Mouse (Mus musculus): ENCODE data around the gene Pip4k2c. TPM values are rescaled to one million over a fixed set of nuclear protein-coding genes. Genes with fewer than 3 reads are reported as not detected.
A peak's percentile ranks its signal among the peaks of the same experiment; 100 is the strongest.
"Not testable (repeated sequence)": the region's sequence is repeated elsewhere in the genome, so short reads cannot be mapped to it uniquely, and the experiment has no call there.

Pip4k2c gene
- polyA plus RNA-seq, 1 experiment from 2014 or later, result 39.1 TPM

DNA sequence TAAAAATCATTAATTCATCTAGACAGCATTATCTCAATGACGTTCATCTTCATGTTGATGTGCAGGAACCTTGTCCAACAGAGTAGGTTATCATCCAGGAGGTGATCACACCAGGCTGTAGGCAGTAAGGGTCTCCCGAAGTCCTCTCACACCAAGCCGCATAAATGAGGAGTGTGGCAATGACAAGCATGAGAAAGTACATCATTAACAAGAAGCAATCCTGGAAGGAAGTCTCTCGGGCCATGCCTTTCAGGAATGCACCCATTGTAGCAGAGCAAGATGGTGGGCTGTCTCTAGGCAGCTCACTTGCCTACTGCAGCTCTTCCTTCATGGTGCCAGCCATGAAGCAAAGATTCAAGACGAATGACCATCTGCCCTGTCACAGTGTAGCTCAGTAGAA lies 56.7 kb downstream of the Pip4k2c start:
- H3K36me3 ChIP-seq (ENCODE audit: control insufficient read depth, insufficient read depth), result no peaks in the 10 kb centered on the region
- no peaks in the 10 kb centered on the region for H3K27me3 ChIP-seq (ENCODE audit: control insufficient read depth, insufficient read depth, low read depth, low read length)
- no peak overlapping the region for H3K4me2 ChIP-seq (ENCODE audit: low read depth, low read length)
- H3K4me3 ChIP-seq (ENCODE audit: low read depth, low read length), result no peak overlapping the region
- H3K9me3 ChIP-seq (replicated peaks; ENCODE audit: control insufficient read depth, low read length), result no peaks in the 10 kb centered on the region
- ATAC-seq (ENCODE audit: low read depth), result no peak
- WGBS (ENCODE audit: insufficient replicate concordance), result 69% methylated on average over 5 of the region's 5 CpGs
- H3K9ac ChIP-seq (ENCODE audit: low read depth, low read length), result no peak overlapping the region
- H3K27ac ChIP-seq (ENCODE audit: low read length), result no peak overlapping the region
- H3K4me1 ChIP-seq (ENCODE audit: control insufficient read depth, low read depth, low read length), result peaks cover 7% of the 10 kb centered on the region; the same call in 1 of the 2 replicates

DNA sequence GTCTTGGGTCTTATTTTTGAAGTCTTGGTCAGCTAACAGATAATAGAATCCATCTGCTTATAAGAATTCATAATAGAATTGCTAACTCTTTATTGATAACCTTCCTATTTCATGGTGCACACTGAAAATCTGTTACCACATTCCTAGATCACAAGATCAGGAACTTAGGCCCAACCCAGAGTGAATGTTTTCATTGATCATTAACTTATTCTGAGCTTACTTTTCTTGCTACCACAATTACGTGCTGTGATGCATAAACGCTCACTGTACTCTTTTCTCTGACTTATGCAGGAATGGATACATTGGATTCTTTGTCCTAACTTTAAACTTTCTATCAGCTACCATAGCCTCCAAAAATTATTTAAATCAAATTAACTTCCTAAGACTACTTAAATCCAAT lies 57.1 kb downstream of the Pip4k2c start:
- WGBS (ENCODE audit: insufficient replicate concordance), result 77% methylated on average over 2 of the region's 2 CpGs
- no peaks in the 10 kb centered on the region for H3K9me3 ChIP-seq (replicated peaks; ENCODE audit: control insufficient read depth, low read length)
- peaks cover 7% of the 10 kb centered on the region; the same call in 1 of the 2 replicates for H3K4me1 ChIP-seq (ENCODE audit: control insufficient read depth, low read depth, low read length)
- no peak overlapping the region for H3K4me2 ChIP-seq (ENCODE audit: low read depth, low read length)
- H3K27me3 ChIP-seq (ENCODE audit: control insufficient read depth, insufficient read depth, low read depth, low read length), result no peaks in the 10 kb centered on the region
- no peak overlapping the region for H3K9ac ChIP-seq (ENCODE audit: low read depth, low read length)
- H3K27ac ChIP-seq (ENCODE audit: low read length), result no peak overlapping the region
- no peak overlapping the region for H3K4me3 ChIP-seq (ENCODE audit: low read depth, low read length)
- ATAC-seq (ENCODE audit: low read depth), result 0 out of 2 replicates have a peak, but pooled peaks have one; percentile 25
- H3K36me3 ChIP-seq (ENCODE audit: control insufficient read depth, insufficient read depth), result no peaks in the 10 kb centered on the region

DNA sequence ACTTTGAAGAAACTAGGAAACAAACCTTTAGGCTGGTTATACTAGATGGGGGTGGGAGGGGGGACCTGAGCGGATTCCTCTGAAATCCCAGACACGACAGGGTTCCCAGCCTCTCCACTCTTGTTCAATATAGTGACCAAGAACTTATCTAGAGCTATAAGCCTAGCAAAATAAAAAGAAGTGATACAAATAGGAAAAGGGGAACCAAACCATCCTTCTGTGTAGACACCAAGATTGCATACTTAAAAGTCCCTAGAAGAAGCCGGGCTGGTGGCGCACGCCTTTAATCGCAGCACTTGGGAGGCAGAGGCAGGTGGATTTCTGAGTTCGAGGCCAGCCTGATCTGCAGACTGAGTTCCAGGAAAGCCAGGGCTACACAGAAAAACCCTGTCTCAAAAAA lies 58.1 kb downstream of the Pip4k2c start:
- no peaks in the 10 kb centered on the region for H3K27me3 ChIP-seq (ENCODE audit: control insufficient read depth, insufficient read depth, low read depth, low read length)
- no peak overlapping the region for H3K27ac ChIP-seq (ENCODE audit: low read length)
- no peaks in the 10 kb centered on the region for H3K9me3 ChIP-seq (replicated peaks; ENCODE audit: control insufficient read depth, low read length)
- WGBS (ENCODE audit: insufficient replicate concordance), result 78% methylated on average over 7 of the region's 7 CpGs
- no peak overlapping the region for H3K4me2 ChIP-seq (ENCODE audit: low read depth, low read length)
- ATAC-seq (ENCODE audit: low read depth), result no peak
- no peak overlapping the region for H3K9ac ChIP-seq (ENCODE audit: low read depth, low read length)
- H3K36me3 ChIP-seq (ENCODE audit: control insufficient read depth, insufficient read depth), result no peaks in the 10 kb centered on the region
- no peak overlapping the region for H3K4me3 ChIP-seq (ENCODE audit: low read depth, low read length)
- H3K4me1 ChIP-seq (ENCODE audit: control insufficient read depth, low read depth, low read length), result peaks cover 7% of the 10 kb centered on the region; the same call in 1 of the 2 replicates

DNA sequence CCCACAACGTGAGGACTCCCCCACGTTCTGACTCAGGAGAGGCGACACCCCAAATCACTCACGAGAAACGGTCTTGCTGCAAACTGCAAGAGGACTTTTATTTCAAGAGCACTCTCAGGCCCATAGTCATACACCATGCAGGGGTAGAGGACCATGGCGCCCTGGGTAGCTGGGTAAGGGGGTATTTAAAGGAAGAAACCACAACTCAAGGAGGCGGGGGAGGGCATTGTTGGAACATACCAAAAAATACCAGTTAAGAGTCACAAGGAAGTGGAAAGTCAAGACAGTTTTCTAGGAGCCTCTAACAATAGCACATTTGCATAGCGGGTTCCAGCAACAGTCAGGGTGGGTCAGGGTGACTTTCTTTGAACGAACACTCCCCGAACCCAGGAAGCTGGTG lies 58.8 kb downstream of the Pip4k2c start:
- not testable (repeated sequence) for H3K4me3 ChIP-seq (ENCODE audit: low read depth, low read length); H3K27me3 ChIP-seq (ENCODE audit: control insufficient read depth, insufficient read depth, low read depth, low read length); H3K4me2 ChIP-seq (ENCODE audit: low read depth, low read length); H3K27ac ChIP-seq (ENCODE audit: low read length); H3K9ac ChIP-seq (ENCODE audit: low read depth, low read length); H3K36me3 ChIP-seq (ENCODE audit: control insufficient read depth, insufficient read depth); ATAC-seq (ENCODE audit: low read depth); H3K4me1 ChIP-seq (ENCODE audit: control insufficient read depth, low read depth, low read length); H3K9me3 ChIP-seq (replicated peaks; ENCODE audit: control insufficient read depth, low read length)
- 71% methylated on average over 10 of the region's 10 CpGs for WGBS (ENCODE audit: insufficient replicate concordance)

DNA sequence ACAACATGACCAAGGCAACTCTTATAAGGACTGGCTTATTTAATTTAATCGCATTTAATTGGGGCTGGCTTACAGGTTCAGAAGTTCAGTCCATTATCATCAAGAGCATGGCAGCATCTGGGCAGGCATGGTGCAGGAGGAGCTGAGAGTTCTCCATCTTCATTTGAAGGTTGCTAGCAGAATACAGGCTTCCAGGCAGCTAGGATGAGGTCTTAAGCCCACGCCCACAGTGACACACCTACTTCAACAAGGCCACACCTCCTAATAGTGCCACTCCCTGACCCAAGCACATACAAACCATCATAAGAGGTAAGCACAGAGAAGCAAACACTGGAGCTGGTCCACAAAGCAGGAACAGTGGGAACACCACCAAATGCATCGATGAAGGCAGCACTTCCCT lies 60.2 kb downstream of the Pip4k2c start:
- not testable (repeated sequence) for ATAC-seq (ENCODE audit: low read depth); H3K4me1 ChIP-seq (ENCODE audit: control insufficient read depth, low read depth, low read length); H3K9ac ChIP-seq (ENCODE audit: low read depth, low read length); H3K36me3 ChIP-seq (ENCODE audit: control insufficient read depth, insufficient read depth); H3K27ac ChIP-seq (ENCODE audit: low read length); H3K27me3 ChIP-seq (ENCODE audit: control insufficient read depth, insufficient read depth, low read depth, low read length); H3K9me3 ChIP-seq (replicated peaks; ENCODE audit: control insufficient read depth, low read length); H3K4me3 ChIP-seq (ENCODE audit: low read depth, low read length); H3K4me2 ChIP-seq (ENCODE audit: low read depth, low read length)
- WGBS (ENCODE audit: insufficient replicate concordance), result 70% methylated on average over 3 of the region's 3 CpGs

DNA sequence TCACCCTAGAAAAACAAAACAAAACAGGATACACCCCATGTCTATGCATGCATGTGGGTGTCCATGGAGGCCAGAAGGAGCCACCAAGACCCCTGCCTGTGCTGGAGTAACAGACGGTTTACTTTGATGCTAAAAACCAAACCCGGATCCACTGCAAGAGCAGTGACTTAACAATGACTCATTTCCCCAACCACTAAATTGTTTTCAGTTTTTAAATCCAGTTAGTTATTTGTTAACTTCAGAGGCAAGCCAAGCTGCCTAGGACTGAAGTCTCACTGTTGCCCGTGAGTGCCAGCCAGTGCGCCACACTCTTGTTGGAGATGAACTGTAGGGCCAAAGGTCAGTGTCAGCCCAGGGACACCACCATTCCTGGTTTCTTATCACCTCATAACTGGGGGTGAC lies 60.9 kb downstream of the Pip4k2c start:
- Histone ChIP-seq H3K27ac (ENCODE audit: low read length) (0 out of 2 replicates have a peak overlapping the region, but pooled peaks have one; percentile 11), H3K4me3 (ENCODE audit: low read depth, low read length) (no peak overlapping the region), H3K9me3 (replicated peaks; ENCODE audit: control insufficient read depth, low read length) (no peaks in the 10 kb centered on the region), H3K9ac (ENCODE audit: low read depth, low read length) (no peak overlapping the region), H3K4me2 (ENCODE audit: low read depth, low read length) (no peak overlapping the region), H3K4me1 (ENCODE audit: control insufficient read depth, low read depth, low read length) (peaks cover 7% of the 10 kb centered on the region), H3K36me3 (ENCODE audit: control insufficient read depth, insufficient read depth) (no peaks in the 10 kb centered on the region), H3K27me3 (ENCODE audit: control insufficient read depth, insufficient read depth, low read depth, low read length) (no peaks in the 10 kb centered on the region)
- peak; percentile 58 for ATAC-seq (ENCODE audit: low read depth)
- 57% methylated on average over 4 of the region's 4 CpGs for WGBS (ENCODE audit: insufficient replicate concordance)

DNA sequence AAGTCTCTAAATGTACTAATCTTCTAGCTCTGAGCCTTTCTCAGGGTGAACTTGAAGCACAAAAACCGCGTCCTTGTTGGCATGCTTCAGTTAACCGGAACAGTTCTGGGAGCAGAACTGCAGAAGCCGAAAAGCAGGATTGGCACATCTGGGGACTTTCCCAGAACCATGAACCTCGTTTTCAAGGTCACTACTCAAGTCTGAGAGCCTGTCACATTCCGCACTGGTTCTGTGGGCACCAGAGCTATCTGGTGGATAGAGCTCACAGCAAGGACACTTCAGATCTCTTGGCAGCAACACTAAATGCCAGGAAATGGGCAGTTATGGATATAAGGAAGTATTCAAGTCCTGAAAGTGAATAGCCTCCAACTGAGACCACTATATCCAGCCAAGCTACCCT lies 64.2 kb downstream of the Pip4k2c start:
- H3K36me3 ChIP-seq (ENCODE audit: control insufficient read depth, insufficient read depth), result no peaks in the 10 kb centered on the region
- no peak overlapping the region for H3K4me2 ChIP-seq (ENCODE audit: low read depth, low read length)
- no peaks in the 10 kb centered on the region for H3K9me3 ChIP-seq (replicated peaks; ENCODE audit: control insufficient read depth, low read length)
- H3K4me1 ChIP-seq (ENCODE audit: control insufficient read depth, low read depth, low read length), result peaks cover 7% of the 10 kb centered on the region
- no peak overlapping the region for H3K9ac ChIP-seq (ENCODE audit: low read depth, low read length)
- ATAC-seq (ENCODE audit: low read depth), result no peak
- H3K27me3 ChIP-seq (ENCODE audit: control insufficient read depth, insufficient read depth, low read depth, low read length), result no peaks in the 10 kb centered on the region
- 62% methylated on average over 6 of the region's 6 CpGs for WGBS (ENCODE audit: insufficient replicate concordance)
- no peak overlapping the region for H3K4me3 ChIP-seq (ENCODE audit: low read depth, low read length)
- no peak overlapping the region for H3K27ac ChIP-seq (ENCODE audit: low read length)

Other genes starting within 250 kb of the Pip4k2c start
- 11.1 and 12.2 TPM in 2 replicates for gene Ctdsp2, start 232.9 kb downstream of the Pip4k2c start, polyA plus RNA-seq (2015; fragmentation: Nextera tagmentation; extraction: Ambion mirVana)
- 0.09 TPM in 1 of 2 replicates, not detected in the other for gene Avil, start 210.9 kb downstream of the Pip4k2c start, polyA plus RNA-seq (2015; fragmentation: Nextera tagmentation; extraction: Ambion mirVana)
- gene Tsfm, start 180.7 kb downstream of the Pip4k2c start, polyA plus RNA-seq (2015; fragmentation: Nextera tagmentation; extraction: Ambion mirVana), result 37.1 and 40.1 TPM in 2 replicates
- 13.4 and 13.5 TPM in 2 replicates for gene Mettl1, start 170.2 kb downstream of the Pip4k2c start, polyA plus RNA-seq (2015; fragmentation: Nextera tagmentation; extraction: Ambion mirVana)
- 0.09 and 0.21 TPM in 2 replicates for gene Eef1akmt3, start 170.1 kb downstream of the Pip4k2c start, polyA plus RNA-seq (2015; fragmentation: Nextera tagmentation; extraction: Ambion mirVana)
- 0.04 TPM in 1 of 2 replicates, not detected in the other for gene Cyp27b1, start 163.3 kb downstream of the Pip4k2c start, polyA plus RNA-seq (2015; fragmentation: Nextera tagmentation; extraction: Ambion mirVana)
- gene March9, start 151.4 kb downstream of the Pip4k2c start, polyA plus RNA-seq (2015; fragmentation: Nextera tagmentation; extraction: Ambion mirVana), result not detected in 2 replicates
- gene Cdk4, start 148.1 kb downstream of the Pip4k2c start, polyA plus RNA-seq (2015; fragmentation: Nextera tagmentation; extraction: Ambion mirVana), result 293 and 317 TPM in 2 replicates
- 87.4 and 96.7 TPM in 2 replicates for gene Tspan31, start 141.3 kb downstream of the Pip4k2c start, polyA plus RNA-seq (2015; fragmentation: Nextera tagmentation; extraction: Ambion mirVana)
- gene Agap2, start 136.3 kb downstream of the Pip4k2c start, polyA plus RNA-seq (2015; fragmentation: Nextera tagmentation; extraction: Ambion mirVana), result 0.71 and 1.2 TPM in 2 replicates
- gene Os9, start 90.5 kb downstream of the Pip4k2c start, polyA plus RNA-seq (2015; fragmentation: Nextera tagmentation; extraction: Ambion mirVana), result 58.9 and 65.6 TPM in 2 replicates
- 18.7 and 24.3 TPM in 2 replicates for gene B4galnt1, start 46.4 kb downstream of the Pip4k2c start, polyA plus RNA-seq (2015; fragmentation: Nextera tagmentation; extraction: Ambion mirVana)
- 2.2 and 2.7 TPM in 2 replicates for gene Slc26a10, start 30.9 kb downstream of the Pip4k2c start, polyA plus RNA-seq (2015; fragmentation: Nextera tagmentation; extraction: Ambion mirVana)
- gene Arhgef25, start 21.5 kb downstream of the Pip4k2c start, polyA plus RNA-seq (2015; fragmentation: Nextera tagmentation; extraction: Ambion mirVana), result 4.8 and 5.7 TPM in 2 replicates
- gene Dtx3, start 15.9 kb downstream of the Pip4k2c start, polyA plus RNA-seq (2015; fragmentation: Nextera tagmentation; extraction: Ambion mirVana), result 13.4 and 14.8 TPM in 2 replicates
- 0.09 and 0.11 TPM in 2 replicates for gene Kif5a, start 51.8 kb upstream of the Pip4k2c start, polyA plus RNA-seq (2015; fragmentation: Nextera tagmentation; extraction: Ambion mirVana)
- gene Dctn2, start 54.8 kb upstream of the Pip4k2c start, polyA plus RNA-seq (2015; fragmentation: Nextera tagmentation; extraction: Ambion mirVana), result 65.9 TPM in 2 replicates
- gene Mbd6, start 77.4 kb upstream of the Pip4k2c start, polyA plus RNA-seq (2015; fragmentation: Nextera tagmentation; extraction: Ambion mirVana), result 5.7 and 6.5 TPM in 2 replicates
- 100 and 109 TPM in 2 replicates for gene Mars, start 100.2 kb upstream of the Pip4k2c start, polyA plus RNA-seq (2015; fragmentation: Nextera tagmentation; extraction: Ambion mirVana)
- gene Arhgap9, start 110.4 kb upstream of the Pip4k2c start, polyA plus RNA-seq (2015; fragmentation: Nextera tagmentation; extraction: Ambion mirVana), result 12.2 and 13.2 TPM in 2 replicates
- gene Gli1, start 130.4 kb upstream of the Pip4k2c start, polyA plus RNA-seq (2015; fragmentation: Nextera tagmentation; extraction: Ambion mirVana), result 0.15 and 0.21 TPM in 2 replicates
- gene Inhbe, start 142.8 kb upstream of the Pip4k2c start, polyA plus RNA-seq (2015; fragmentation: Nextera tagmentation; extraction: Ambion mirVana), result 0.78 and 0.99 TPM in 2 replicates
- 4.3 and 5.9 TPM in 2 replicates for gene Inhbc, start 158.8 kb upstream of the Pip4k2c start, polyA plus RNA-seq (2015; fragmentation: Nextera tagmentation; extraction: Ambion mirVana)
- gene R3hdm2, start 168.7 kb upstream of the Pip4k2c start, polyA plus RNA-seq (2015; fragmentation: Nextera tagmentation; extraction: Ambion mirVana), result 10.2 and 13.3 TPM in 2 replicates